Mouse (Mus musculus) spleen, postnatal 10 days (tissue): ENCODE results near the gene Ppa1.

Experiments used
- DNase-seq, 2 experiments: peaks; one replicate each; pipeline ENCODE4 v3.0.0; 2021 to 2022; ENCODE audit warnings: low spot score in 2 of 2

The Ppa1 gene

DNA sequence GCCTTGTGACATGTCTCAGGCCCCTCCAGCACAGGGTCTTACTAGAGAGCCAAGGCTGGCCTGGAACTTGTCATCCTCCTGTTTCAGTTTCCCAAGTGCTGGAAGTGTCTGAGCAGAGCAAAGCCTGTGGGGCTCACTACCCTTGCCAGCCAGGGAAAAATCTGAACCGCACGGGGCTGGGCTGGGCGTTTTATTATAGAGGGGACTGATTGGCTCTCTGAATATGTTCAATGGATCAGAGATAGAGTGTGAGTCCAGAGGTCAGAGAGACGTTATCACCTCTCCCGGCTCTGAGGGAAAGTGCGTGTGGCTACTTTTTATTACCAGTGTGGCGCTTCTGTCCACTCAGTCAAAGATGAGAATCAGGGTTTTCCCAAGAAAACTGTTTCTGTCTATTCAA is 1.8 kb upstream of the Ppa1 start:
- no peak for DNase-seq

DNA sequence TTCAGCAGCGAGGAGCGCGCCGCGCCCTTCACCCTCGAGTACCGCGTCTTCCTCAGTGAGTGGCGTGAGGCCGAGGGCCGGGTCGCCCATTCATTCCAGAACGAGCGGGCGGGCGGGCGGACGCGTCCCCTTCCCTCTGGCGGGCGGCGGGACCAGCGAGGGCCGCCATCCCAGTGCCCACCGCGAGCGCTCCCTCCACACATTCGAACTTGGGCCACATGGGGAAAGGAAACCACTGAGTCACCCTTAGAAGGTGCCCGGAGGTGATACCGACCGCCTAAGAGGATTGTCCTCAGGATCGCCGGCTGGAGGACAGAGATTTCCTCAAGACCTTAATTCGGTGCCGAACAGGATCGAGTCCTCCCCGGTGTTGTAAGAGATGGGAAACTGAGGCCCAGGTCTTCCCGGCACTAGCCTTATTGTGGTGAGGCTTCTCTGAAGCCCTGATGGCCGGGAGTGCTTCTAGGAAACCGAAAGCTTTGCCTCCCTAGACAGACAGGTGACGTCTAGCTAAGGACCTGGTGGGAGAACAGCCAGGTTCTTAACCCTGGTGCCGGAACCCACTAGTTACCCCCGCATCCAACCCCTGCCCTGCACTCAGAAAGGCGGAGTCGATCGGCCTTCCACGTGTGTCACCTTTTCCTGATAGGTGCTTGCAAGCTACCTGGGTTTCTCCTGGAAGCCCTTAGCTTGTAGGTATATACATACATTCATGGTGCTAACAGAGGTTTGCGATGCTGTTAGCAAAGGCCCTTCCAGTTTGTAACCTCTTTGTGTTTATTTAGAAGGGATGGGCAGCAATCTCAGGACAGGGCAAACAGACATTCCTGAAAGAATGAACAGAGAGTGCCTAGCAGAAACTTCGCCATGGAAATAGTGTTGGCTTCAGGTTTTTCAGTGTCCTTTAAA is 639 bp downstream of the Ppa1 start:
- peak in 1 of 2 experiments; percentile 52 for DNase-seq

DNA sequence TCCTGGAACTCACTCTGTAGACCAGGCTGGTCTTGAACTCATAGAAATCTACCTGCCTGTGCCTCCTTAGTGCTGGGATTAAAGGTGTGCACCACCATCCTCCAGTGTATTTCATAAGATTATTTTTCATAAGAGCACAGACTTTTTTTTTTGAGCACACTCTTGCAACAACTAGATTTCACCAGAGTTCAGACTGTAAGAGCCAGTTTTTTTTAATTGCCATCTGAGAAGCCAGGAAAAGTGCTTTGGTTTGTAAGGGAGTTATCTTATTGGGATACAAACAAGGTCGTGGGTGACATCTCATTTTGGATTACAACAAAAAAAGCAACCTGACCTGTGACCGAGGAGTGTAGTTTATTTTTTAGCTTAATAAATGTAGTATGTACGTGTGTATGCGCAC is 5.8 kb downstream of the Ppa1 start:
- DNase-seq: no peak

DNA sequence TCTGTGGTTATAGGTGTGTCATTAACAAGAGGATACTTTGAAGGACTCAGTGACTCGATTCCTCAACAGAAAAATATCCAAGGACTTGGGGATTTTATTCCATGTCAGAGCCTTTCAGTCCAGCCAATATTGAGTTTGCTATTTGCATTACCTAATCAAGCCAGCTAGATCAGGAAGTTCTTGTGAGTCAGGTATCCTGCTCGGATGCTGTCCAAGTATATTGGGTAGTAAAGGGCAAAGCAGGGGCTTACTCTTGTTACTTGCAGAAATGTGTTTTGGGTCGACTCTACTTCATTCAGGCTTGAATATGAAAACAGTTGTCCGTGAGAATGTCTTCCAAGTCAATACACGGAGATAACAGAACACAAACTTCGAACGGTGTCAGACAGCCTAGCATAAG is 6.3 kb downstream of the Ppa1 start:
- no peak for DNase-seq

DNA sequence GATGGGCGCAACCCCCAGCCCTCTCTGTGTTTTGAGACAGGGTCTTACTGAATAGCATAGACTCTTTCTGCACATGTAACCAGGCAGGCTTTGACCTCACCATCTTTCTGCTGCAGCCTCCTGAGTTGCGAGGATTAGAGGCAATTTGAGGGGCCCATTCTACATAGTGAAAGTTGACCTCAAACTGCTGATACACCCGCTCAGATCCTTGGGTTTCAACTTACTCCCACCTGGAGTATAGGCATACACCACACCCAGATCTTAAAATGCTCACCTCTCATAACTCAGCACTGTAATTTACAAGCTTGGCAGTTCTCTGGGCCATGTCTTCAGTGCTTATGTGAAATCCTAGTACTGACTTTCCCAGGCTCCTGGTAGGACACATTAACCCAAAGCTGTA is 6.8 kb downstream of the Ppa1 start:
- no peak for DNase-seq

DNA sequence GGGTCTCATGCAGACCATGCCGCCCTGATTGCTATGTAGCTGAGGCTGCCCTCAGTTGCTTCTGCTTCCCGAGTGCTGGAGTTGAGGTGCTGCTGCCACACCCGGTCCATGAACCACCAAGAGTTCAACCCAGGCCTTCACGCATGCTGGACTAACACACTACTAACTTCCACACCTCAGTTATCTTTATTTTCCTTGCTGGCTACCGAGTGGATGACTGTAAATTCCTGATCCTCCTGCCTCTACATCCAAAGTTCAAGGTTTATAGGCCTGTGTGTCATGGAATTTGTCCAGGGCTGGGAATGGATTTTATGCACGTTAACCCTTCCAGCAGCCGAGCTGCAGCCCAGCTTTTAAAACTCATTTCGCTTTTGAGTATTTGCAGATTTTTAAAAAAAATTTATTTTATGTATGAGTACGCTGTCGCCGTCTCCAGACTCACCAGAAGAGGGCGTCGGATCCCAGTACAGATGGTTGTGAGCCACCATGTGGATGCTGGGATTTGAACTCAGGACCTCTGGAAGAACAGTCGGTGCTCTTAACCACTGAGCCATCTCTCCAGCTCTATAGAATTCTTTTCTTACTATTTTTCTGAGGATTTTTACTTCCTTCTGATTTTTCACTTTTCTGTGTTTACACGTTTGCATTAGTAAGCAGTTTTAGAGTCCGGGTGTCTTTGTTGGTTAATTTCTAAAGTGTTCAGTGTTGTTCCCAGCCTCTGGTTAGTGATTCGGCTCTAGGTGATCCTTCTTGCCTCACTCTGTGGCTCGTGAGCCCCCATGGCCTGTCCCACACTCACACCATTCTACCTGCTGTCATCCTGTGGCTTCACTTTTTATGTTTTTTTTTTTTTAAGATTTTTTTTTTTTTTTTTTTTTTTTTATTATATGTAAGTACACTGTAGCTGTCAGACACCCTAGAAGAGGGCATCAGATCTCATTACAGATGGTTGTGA is 8.9 kb downstream of the Ppa1 start:
- no peak for DNase-seq

DNA sequence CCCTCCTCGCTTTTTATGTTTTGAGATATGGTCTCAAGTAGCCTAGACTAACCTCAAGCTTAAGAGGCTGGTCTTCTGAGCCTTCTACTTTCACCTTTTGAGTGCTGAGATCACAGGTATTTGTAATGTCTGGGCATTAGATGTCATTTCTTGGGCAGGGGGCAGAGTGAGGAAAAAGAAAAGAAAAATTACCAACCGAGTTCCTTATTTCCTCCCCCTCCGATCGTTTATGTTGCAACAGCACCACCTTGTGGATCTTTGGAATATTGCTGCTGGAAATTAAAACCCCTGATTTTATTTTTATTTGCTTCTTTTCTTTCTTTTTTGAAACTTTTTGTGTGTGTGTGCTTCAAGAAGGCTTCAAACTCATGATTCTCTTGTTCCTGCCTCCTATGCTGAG is 9.6 kb downstream of the Ppa1 start:
- peak; percentile 20 to 64 for DNase-seq

DNA sequence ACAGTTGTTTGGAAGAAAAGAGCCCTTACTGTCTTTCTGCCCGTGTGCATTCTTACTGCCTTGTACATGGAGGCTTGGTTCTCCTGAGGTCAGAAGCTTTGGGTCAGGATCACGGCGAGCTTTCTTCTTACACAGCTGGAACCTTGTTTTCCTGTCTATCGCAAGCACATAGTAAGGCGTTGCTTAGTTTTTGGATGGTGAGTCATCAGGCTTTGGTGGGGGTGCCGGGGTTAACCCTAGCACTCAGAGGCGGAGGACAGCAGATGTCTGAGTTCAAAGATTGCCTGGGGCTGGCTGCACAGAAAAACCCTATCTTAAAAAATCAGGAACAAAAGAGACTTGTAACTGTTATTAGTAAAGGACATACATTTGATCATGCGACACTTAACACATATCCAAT is 13.5 kb downstream of the Ppa1 start:
- no peak for DNase-seq

DNA sequence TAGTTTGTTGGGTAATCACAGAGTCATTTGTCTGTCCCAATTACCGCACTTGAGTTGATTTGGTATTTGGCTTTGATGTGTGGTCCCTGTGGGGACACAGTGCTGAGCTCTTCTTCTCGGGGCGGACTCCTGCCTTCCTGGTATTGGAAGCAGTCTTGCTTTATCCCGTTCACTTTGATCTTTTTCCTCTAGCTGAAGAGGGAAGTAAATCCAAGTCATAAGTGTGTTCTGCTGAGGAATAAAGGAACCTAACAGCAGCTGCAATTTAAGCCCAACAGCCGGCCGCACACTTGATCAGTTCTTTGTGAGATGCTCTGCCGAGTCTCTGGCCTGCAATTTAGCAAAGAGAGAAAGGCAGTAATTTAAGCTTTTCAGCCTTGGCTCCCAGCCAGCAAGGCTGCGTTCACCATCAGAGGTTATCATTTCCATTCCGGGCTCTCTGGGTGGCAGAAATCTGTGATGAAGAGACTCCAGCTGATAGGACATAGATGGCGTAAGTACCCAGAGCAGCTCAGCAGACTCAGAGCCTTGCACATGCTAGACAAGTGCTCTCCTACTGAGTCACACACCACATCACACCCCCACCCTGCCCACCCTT is 14.1 kb downstream of the Ppa1 start:
- DNase-seq: no peak

DNA sequence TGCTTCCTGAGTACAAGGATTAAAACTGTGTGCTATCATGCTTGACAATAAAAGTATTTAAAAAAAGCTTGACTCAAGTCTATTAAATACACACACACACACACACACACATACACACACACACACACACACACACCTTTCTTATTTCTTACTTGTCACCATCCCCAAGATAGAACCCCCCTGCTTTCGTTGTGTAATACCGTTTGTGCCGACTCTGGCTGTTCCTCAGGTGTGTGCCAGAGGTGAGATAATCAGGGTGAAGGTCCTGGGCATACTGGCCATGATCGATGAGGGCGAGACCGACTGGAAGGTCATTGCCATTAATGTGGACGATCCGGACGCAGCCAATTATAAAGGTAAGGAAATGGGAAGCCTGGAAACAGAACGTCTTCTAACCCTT is 16.8 kb downstream of the Ppa1 start:
- DNase-seq: no peak

DNA sequence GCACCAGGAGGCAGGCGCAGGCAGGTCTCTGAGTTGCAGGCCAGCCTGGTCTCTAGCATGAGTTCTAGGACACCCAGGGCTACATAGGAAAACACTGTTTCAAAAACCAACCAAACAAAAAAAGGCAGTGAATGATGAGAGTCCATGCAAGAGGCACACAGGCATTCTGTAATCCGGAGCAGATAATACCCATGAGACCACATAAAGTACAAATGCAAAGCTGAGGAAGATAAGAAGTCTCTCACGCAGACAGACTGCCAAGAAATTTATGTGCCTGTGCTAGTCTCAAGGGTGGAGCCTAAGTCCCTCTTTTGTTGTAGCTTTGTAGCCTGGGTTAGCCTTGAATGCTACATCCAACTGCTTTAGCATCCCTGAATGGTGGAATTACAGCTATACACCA is 17.3 kb downstream of the Ppa1 start:
- no peak for DNase-seq

DNA sequence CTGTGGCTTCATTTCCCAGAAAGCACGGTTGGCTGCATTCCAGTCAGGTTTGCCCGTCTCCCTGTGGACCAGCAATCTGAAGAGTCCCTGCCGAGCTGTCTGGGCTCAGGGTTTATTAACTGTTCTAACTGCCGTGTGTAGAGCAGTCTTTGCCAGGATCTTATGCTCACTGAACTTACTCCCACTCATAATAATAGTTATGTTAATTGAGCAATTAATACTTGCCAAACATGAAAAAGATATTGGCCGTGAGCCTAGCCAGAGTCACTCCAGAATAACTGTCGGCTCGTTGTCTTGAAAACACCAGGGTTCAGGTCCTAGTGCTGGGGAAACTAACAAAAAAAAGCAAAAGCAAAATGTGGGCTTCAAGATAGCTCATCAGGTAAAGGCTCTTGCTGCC is 20.9 kb downstream of the Ppa1 start:
- DNase-seq: no peak

DNA sequence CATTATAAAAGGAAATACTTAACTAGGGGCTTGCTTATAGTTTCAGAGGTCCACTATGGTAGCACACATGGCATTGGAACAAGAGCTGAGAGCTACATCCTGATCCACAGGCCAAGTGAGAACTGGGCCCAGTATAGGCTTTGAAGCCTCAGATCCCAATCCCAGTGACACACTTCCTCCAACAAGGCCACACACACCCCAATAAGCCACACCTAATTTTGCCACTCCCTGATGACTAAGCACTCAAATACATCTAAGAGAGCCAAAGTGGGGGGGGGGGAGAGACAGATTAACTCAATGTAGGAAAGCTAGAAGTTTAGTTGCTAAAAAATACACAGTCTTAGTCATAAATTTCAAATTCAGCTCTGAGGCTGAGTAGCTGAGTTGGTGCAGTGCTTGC is 21.5 kb downstream of the Ppa1 start:
- DNase-seq: no peak

DNA sequence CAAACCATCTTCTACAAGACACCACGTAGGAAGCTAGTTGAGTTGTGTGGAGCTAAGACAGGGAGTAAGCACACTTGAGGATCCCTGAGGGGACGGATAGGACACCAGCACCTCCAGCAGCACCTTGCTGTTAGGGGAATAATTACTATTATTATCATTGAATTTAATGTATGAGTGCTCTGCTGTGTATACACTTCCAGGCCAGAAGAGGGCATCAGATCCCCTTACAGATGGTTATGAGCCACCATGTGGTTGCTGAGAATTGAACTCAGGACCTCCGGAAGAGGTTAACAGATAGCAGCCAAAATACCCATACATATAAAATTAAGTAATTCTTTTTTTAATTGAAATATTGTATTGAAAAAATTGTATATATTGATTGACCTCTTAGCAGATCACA is 22.4 kb downstream of the Ppa1 start:
- DNase-seq: no peak

DNA sequence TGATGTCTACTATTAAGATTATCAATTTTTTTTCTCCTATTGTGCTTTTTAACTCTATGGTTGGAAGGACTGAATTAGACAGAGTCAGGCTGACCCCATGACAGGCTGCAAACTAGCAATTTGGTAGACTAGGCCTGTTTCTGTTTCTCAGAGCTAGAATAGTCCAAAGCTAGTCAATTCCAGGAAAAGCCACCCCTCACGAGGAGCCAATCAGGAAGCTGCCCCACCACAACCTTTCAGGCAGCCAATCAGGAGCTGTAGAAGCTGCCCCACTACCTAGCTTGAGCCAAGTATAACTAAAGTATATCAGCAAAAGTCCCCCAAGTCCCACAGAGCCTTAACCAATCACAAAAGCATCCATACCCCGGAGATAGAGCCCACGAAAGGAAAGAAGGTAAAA is 27.6 kb downstream of the Ppa1 start:
- no peak for DNase-seq

DNA sequence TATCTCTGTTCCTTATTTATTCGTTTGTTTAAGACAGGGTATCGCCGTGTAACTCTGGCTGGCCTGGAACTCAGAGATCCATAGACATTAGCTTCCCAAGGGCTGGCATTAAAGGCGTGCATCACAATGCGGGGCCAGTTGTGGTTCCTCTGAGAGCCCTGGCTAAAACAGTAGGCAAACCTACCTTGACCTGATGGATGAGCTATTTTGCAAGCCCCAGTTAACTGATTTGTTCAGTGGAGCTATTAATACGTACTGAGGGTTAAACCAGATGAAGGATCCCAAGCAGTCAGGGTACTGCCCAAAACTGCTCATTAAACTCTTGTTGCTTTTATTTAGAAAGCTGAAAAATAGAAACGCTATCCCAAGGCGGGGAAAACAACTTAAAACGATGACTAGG is 31.2 kb downstream of the Ppa1 start:
- DNase-seq: peak in 1 of 2 experiments; percentile 14

DNA sequence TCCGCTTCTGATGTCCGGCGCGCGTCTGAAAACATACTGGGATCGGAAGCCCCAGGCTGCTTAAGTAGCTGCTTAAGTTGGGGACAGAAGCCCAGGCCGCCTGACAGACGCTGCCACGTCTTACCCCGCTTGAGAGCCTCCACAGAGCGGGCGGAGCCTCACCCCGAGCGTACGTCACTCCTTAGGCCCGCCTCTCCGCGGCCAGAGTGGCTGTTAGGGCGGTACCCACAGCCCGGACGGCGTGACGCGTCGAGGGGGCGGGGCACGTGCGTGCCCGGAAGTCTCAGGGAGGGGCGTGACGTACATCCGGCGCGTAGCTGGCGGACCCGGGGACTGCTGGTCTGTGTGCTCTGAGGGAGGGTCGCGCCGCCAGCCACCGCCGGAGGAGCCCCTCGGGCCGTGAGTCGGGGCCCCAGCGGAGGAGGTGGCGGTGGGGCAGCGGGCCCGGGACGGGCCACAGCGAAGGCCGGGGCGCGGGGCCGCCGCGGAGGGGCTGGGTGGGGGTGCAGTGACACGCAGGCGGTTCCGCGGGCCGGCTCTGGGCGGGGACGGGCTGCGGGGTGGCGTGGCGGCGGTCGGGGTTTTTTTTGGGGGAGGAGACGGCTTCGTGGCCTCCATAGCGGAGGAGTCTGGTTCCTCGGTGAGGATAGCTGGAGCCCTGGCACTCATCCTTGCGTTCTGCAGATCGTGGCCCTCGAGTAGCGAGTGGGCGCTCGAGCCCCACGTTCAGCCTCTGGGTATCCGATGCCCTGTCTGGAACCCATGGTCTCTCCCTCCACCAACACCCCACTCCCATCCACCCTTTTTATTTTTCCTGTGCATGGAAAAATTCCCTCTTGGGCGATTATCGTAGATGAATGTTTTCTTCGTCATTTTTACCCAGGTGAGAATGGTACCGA is 31.9 kb downstream of the Ppa1 start, which contains the start of gene Sar1a:
Gene Sar1a, plus strand, starts transcription at position 285 of the 899 bp plus-strand sequence.
- DNase-seq: peak; percentile 97 to 99

DNA sequence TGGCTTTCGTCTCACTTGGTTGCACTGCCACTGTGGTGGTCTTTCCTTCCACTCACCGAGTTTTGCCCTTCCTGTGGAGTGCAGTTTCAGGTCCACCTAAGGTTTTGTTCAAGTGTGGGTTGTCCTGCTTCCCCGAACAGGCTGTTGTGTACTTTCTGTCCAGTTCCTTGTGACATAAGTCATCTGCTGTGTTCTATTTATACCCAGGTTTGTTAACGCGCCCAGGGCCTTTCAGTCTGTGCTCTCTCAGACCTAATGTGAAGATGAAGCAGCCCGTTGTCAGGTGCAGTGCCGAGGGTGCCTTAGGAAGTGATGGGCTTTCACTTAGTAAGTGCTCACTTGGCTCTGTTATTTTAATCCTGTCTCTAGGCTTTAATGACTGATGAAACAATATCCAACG is 41.1 kb downstream of the Ppa1 start:
- no peak for DNase-seq

DNA sequence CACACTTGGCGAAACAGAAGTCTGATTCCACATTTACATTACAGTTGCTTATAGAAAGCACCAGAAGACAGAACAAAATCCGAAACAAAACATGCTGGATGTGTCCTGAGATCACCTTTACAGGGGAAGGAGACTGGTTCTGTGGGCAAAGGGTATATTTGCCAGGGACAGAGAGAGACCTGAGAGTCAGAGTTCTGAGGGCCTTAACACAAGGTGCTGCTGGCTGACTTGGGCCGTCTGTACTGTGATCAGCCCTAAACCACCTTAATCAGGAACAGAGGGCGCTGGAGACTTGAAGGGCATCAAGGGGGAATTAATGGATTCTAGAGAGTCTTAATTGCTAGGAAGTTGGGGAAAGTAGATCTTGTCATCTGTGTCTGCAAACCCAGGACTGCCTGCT is 45.2 kb downstream of the Ppa1 start:
- no peak for DNase-seq

DNA sequence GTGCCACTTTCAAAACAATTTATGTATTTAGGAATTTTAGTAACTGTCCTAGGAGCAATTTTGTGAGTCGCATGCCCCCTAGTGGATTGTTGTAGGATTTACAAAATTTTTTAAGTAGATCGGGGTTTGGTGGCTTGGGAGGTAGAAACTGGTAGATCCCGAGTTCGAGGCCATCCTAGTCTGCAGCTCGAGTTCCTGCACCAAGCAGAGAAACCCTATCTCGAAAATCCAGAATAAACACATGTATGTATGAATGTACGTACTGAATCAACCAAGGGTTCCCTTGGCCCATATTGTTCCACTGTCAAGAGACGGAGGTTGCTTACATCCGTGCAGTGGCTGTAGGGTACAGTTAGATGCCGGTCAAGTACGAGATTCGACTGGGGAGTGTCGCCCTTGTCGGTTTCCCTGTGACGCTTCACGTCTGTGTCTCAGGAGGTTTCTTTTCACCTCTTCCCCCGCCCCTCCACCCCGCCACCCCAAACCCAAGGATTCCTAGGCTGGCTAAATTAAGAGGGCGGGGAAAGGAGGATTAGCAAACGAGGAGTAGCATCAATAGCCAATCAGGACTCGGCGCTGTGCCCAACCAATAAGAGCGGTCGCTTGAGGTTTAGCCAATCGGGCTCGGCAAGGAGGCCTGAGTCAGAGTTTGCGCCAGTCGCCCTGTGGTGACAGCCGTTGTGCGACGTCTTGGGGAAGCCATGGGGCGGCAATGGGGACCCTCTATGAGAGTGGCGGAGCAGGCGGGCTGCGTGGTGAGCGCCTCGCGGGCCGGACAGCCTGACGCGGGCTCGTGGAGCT is 46.7 kb downstream of the Ppa1 start, which contains the start of gene Tysnd1:
Gene Tysnd1, plus strand, starts transcription at position 645 of the 801 bp plus-strand sequence.
- peak; percentile 92 to 96 for DNase-seq
